Mouse (Mus musculus) midbrain, embryonic 15.5 days (tissue): ENCODE measurements around the gene Lgi1. TPM values are rescaled to one million over a fixed set of nuclear protein-coding genes. Genes with fewer than 3 reads are reported as not detected.

ENCODE experiments used
- ATAC-seq: fragments of 200-750 bp; cut with Nextera tagmentation; replicated peaks from 2 replicates; pipeline ENCODE4 v1.8.0; 2017; ENCODE audit warnings: moderate TSS enrichment
- H3K27ac ChIP-seq: fragments of 300-500 bp; sonication (generic); 2 replicates; pipeline ENCODE4 v1.5.1; 2015; ENCODE audit warnings: mild to moderate bottlenecking, inconsistent platforms
- H3K27me3 ChIP-seq: fragments of 300-500 bp; sonication (generic); replicated peaks from 2 replicates; pipeline ENCODE4 v1.6.1; 2015; ENCODE audit warnings: inconsistent platforms
- H3K36me3 ChIP-seq: fragments of 300-500 bp; sonication (generic); replicated peaks from 2 replicates; pipeline ENCODE4 v1.6.1; 2015; ENCODE audit warnings: inconsistent platforms
- H3K4me1 ChIP-seq: fragments of 300-500 bp; sonication (generic); 2 replicates; pipeline ENCODE4 v1.6.1; 2015; ENCODE audit warnings: inconsistent platforms
- H3K4me2 ChIP-seq: fragments of 300-500 bp; sonication (generic); 2 replicates; pipeline ENCODE4 v1.6.1; 2015; ENCODE audit warnings: inconsistent platforms, mild to moderate bottlenecking, moderate library complexity
- H3K4me3 ChIP-seq: fragments of 300-500 bp; sonication (generic); 2 replicates; pipeline ENCODE4 v1.5.1; 2015; ENCODE audit warnings: mild to moderate bottlenecking, inconsistent platforms
- H3K9ac ChIP-seq: fragments of 300-500 bp; sonication (generic); 2 replicates; pipeline ENCODE4 v1.6.1; 2015; ENCODE audit warnings: mild to moderate bottlenecking, inconsistent platforms
- H3K9me3 ChIP-seq: fragments of 300-500 bp; sonication (generic); 2 replicates; pipeline ENCODE4 v1.6.1; 2016; ENCODE audit warnings: inconsistent platforms
- WGBS: fragments of 180-500 bp; shearing (Covaris S2); methylation state at CpG from one replicate; pipeline ENCODE4 v1.1.7; 2015; ENCODE audit warnings: mixed read lengths; 5-methylcytosine and 5-hydroxymethylcytosine counted together
- polyA plus RNA-seq: library from polyadenylated mRNA; unstranded; fragments of >200 nt; fragmentation: Nextera tagmentation; extraction: Ambion mirVana; gene quantifications from 2 replicates; pipeline ENCODE4 v1.2.1, GENCODE M21; 2015

Lgi1 gene
- polyA plus RNA-seq, 1 experiment from 2014 or later, result 20.7 TPM

- 81% methylated on average over 5 of the region's 5 CpGs for WGBS
Observed at GRCm38 (mm10) chr19:38267469-38267868, 3.1 kb downstream of the Lgi1 start.

GRCm38 (mm10) chr19:38271071-38271470 is 6.7 kb downstream of the Lgi1 start:
- 44% methylated on average over 6 of the region's 6 CpGs for WGBS

More at GRCm38 (mm10) chr19:38267469-38267868, 3.1 kb downstream of the Lgi1 start:
- H3K36me3 ChIP-seq, result no peaks in the 10 kb centered on the region
- no peak overlapping the region for H3K4me2 ChIP-seq
- H3K27me3 ChIP-seq, result no peaks in the 10 kb centered on the region
- H3K9me3 ChIP-seq, result no peaks in the 10 kb centered on the region
- ATAC-seq, result no peak
- no peak overlapping the region for H3K27ac ChIP-seq
- peaks cover 8% of the 10 kb centered on the region for H3K4me1 ChIP-seq
- H3K4me3 ChIP-seq, result no peak overlapping the region
- H3K9ac ChIP-seq, result no peak overlapping the region

DNA sequence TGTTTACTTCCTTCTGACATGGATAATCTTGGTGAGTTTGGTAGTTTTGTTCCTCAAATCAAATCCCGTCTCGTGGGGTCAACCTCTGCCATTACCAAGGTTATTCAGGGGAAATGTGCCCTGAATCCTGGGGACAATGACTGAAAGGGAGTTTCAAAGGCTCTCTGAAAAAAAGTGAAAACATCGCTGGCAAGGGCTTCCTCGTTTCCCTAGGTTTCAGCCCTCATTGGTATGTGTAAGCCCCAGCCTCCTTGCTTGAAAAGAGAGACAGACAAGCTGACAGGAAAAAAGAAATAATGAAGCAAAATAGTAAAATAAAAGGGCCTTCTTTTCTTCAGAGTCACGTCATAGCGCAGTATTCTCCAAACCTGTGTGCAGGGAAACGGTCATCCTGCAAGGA is 9.5 kb downstream of the Lgi1 start:
- Histone ChIP-seq H3K27ac (no peak overlapping the region), H3K36me3 (no peaks in the 10 kb centered on the region), H3K27me3 (no peaks in the 10 kb centered on the region), H3K4me3 (no peak overlapping the region), H3K4me1 (no peaks in the 10 kb centered on the region), H3K9ac (no peak overlapping the region), H3K4me2 (no peak overlapping the region), H3K9me3 (no peaks in the 10 kb centered on the region)
- ATAC-seq, result no peak
- 51% methylated on average over 7 of the region's 7 CpGs for WGBS

More at GRCm38 (mm10) chr19:38271071-38271470, 6.7 kb downstream of the Lgi1 start:
- Histone ChIP-seq H3K9ac (no peak overlapping the region), H3K4me3 (no peak overlapping the region), H3K4me2 (no peak overlapping the region), H3K9me3 (no peaks in the 10 kb centered on the region), H3K27me3 (no peaks in the 10 kb centered on the region), H3K36me3 (no peaks in the 10 kb centered on the region), H3K4me1 (no peaks in the 10 kb centered on the region), H3K27ac (no peak overlapping the region)
- no peak for ATAC-seq

- ATAC-seq, result no peak
- Histone ChIP-seq H3K9ac (no peak overlapping the region), H3K27me3 (no peaks in the 10 kb centered on the region), H3K9me3 (no peaks in the 10 kb centered on the region), H3K4me3 (no peak overlapping the region), H3K36me3 (no peaks in the 10 kb centered on the region), H3K4me1 (no peaks in the 10 kb centered on the region), H3K4me2 (no peak overlapping the region), H3K27ac (no peak overlapping the region)
- 89% methylated on average over 15 of the region's 15 CpGs for WGBS
Observed at GRCm38 (mm10) chr19:38274747-38275421, 10.5 kb downstream of the Lgi1 start.

DNA sequence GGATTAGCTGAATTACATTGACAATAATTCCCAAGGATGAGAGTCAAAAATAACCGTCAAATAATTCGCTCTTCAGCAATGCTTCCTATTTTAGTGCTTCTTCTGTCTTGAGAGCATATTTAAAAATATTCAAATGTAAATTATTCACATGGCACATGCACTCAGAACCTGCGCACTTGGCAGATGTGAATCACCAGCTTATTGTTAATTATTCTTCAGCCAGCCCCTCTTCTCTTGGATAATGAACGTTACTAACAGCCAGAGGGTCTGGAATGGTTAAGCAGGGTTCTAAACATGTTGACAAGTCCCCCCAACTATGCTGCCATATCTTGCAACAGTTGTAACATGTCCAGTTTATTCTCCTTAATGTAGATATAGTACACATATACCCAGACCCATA is 11.9 kb downstream of the Lgi1 start:
- H3K9me3 ChIP-seq, result no peaks in the 10 kb centered on the region
- WGBS, result 63% methylated on average over 4 of the region's 4 CpGs
- no peaks in the 10 kb centered on the region for H3K27me3 ChIP-seq
- peak; percentile 30; the same call in 1 of the 2 replicates for ATAC-seq
- no peak overlapping the region for H3K27ac ChIP-seq
- H3K9ac ChIP-seq, result no peak overlapping the region
- no peaks in the 10 kb centered on the region for H3K36me3 ChIP-seq
- no peak overlapping the region for H3K4me3 ChIP-seq
- no peaks in the 10 kb centered on the region for H3K4me1 ChIP-seq
- H3K4me2 ChIP-seq, result no peak overlapping the region

- H3K4me1 ChIP-seq, result no peaks in the 10 kb centered on the region
- H3K36me3 ChIP-seq, result no peaks in the 10 kb centered on the region
- H3K27ac ChIP-seq, result no peak overlapping the region
- no peak for ATAC-seq
- no peak overlapping the region for H3K4me2 ChIP-seq
- no peaks in the 10 kb centered on the region for H3K9me3 ChIP-seq
- no peaks in the 10 kb centered on the region for H3K27me3 ChIP-seq
- 95% methylated on average over 10 of the region's 10 CpGs for WGBS
- H3K9ac ChIP-seq, result no peak overlapping the region
- H3K4me3 ChIP-seq, result no peak overlapping the region
Observed at GRCm38 (mm10) chr19:38280242-38280641, 15.9 kb downstream of the Lgi1 start.

DNA sequence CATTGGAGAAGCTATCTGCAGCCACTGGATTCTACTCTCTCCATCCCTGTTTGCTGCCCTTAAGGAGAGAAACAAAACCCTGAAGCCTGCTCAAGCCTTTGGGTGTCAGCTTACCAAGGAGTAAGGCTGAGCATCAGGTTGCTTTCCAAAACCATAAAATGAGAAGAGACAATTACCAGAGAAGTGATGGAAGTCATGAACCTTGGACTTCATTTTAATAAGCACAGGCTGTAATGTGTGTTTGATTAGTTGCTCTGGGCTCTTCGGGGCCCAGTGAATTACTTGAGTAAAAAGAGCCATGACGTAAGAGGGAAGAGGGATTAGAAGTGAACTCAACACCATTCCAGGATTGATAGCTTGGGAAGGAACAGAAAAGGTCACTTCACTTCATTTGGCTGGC is 18.1 kb downstream of the Lgi1 start:
- WGBS, result 55% methylated on average over 2 of the region's 2 CpGs

GRCm38 (mm10) chr19:38288556-38288955 is 24.2 kb downstream of the Lgi1 start:
- Histone ChIP-seq H3K9me3 (no peaks in the 10 kb centered on the region), H3K27ac (no peak overlapping the region), H3K4me1 (no peaks in the 10 kb centered on the region), H3K4me3 (no peak overlapping the region), H3K27me3 (no peaks in the 10 kb centered on the region), H3K9ac (no peak overlapping the region), H3K4me2 (no peak overlapping the region), H3K36me3 (no peaks in the 10 kb centered on the region)
- ATAC-seq, result no peak
- 69% methylated on average over 6 of the region's 6 CpGs for WGBS

More for the DNA sequence above, 18.1 kb downstream of the Lgi1 start:
- Histone ChIP-seq H3K9ac (no peak overlapping the region), H3K27ac (no peak overlapping the region), H3K4me2 (no peak overlapping the region), H3K4me3 (no peak overlapping the region), H3K27me3 (no peaks in the 10 kb centered on the region), H3K9me3 (no peaks in the 10 kb centered on the region), H3K36me3 (no peaks in the 10 kb centered on the region), H3K4me1 (no peaks in the 10 kb centered on the region)
- ATAC-seq, result no peak

GRCm38 (mm10) chr19:38291432-38291831 is 27.1 kb downstream of the Lgi1 start:
- Histone ChIP-seq H3K9ac (no peak overlapping the region), H3K36me3 (no peaks in the 10 kb centered on the region), H3K27ac (no peak overlapping the region), H3K4me2 (no peak overlapping the region), H3K4me3 (no peak overlapping the region), H3K9me3 (no peaks in the 10 kb centered on the region), H3K27me3 (no peaks in the 10 kb centered on the region), H3K4me1 (no peaks in the 10 kb centered on the region)
- ATAC-seq, result no peak
- 70% methylated on average over 6 of the region's 6 CpGs for WGBS

GRCm38 (mm10) chr19:38298018-38298626 is 33.8 kb downstream of the Lgi1 start:
- Histone ChIP-seq H3K27me3 (no peaks in the 10 kb centered on the region), H3K4me3 (no peak overlapping the region), H3K36me3 (0 out of 2 replicates have a peak, but pooled peaks cover 2% of the 10 kb centered on the region), H3K4me1 (no peaks in the 10 kb centered on the region), H3K27ac (no peak overlapping the region), H3K9ac (no peak overlapping the region), H3K4me2 (no peak overlapping the region), H3K9me3 (no peaks in the 10 kb centered on the region)
- 13% methylated on average over 3 of the region's 3 CpGs for WGBS
- ATAC-seq, result no peak

- H3K27me3 ChIP-seq, result no peaks in the 10 kb centered on the region
- WGBS, result 93% methylated on average over 8 of the region's 8 CpGs
- no peak overlapping the region for H3K4me2 ChIP-seq
- no peak for ATAC-seq
- no peak overlapping the region for H3K4me3 ChIP-seq
- H3K27ac ChIP-seq, result no peak overlapping the region
- H3K9me3 ChIP-seq, result no peaks in the 10 kb centered on the region
- peaks cover 6% of the 10 kb centered on the region; the same call in 1 of the 2 replicates for H3K36me3 ChIP-seq
- no peak overlapping the region for H3K9ac ChIP-seq
- no peaks in the 10 kb centered on the region for H3K4me1 ChIP-seq
Observed at GRCm38 (mm10) chr19:38308116-38308515, 43.8 kb downstream of the Lgi1 start.

DNA sequence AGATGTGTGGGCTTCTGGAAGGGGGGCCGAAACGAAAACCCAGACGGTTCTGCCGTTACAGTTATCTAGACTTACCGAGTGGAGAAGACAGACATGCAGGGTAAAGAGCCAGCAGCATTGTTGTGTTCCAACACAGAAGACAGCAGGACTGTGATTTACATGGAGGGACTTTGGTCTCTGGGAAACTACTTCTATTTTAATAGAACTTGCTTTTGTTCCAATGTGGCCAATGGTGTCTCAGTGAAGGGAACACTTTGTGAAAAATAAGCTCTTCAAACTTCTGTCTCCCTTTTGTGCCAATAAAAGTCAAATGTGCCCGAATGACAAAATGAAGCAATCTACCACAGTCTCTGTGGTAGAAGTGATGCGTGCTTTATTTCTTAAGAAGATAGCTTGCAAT is 50.8 kb downstream of the Lgi1 start:
- Histone ChIP-seq H3K36me3 (no peaks in the 10 kb centered on the region), H3K27ac (no peak overlapping the region), H3K4me2 (no peak overlapping the region), H3K9ac (no peak overlapping the region), H3K4me3 (no peak overlapping the region), H3K9me3 (no peaks in the 10 kb centered on the region), H3K4me1 (no peaks in the 10 kb centered on the region), H3K27me3 (no peaks in the 10 kb centered on the region)
- 95% methylated on average over 7 of the region's 7 CpGs for WGBS
- ATAC-seq, result no peak
